Mouse (Mus musculus) heart, embryonic 14.5 days (tissue): ENCODE data around the gene Ugcg. TPM values are rescaled to one million over a fixed set of nuclear protein-coding genes. Genes with fewer than 3 reads are reported as not detected.

Experiments
- ATAC-seq: fragments of 200-750 bp; cut with Nextera tagmentation; 2 replicates; pipeline ENCODE4 v1.8.0; 2017; ENCODE audit warnings: low read depth, moderate TSS enrichment; ENCODE audit not compliant: insufficient number of reproducible peaks, insufficient read depth, low FRiP score
- H3K27ac ChIP-seq, 2 experiments: fragments of 200-500 bp in 1 of 2; fragments of 300-500 bp in 1 of 2; sonication (generic) in 1 of 2; replicated peaks in 1 of 2; 2 replicates each; pipeline ENCODE4 v1.5.1; 2012 to 2014; ENCODE audit warnings: low read depth in 2 of 2, low read length in 2 of 2, control low read depth in 1 of 2, mild to moderate bottlenecking in 1 of 2, mixed read lengths in 1 of 2; ENCODE audit not compliant: control insufficient read depth in 1 of 2, insufficient read depth in 1 of 2
- H3K27me3 ChIP-seq: fragments of 300-500 bp; sonication (generic); 2 replicates; pipeline ENCODE4 v1.6.1; 2014; ENCODE audit warnings: mild to moderate bottlenecking, low read length, control low read depth; ENCODE audit not compliant: control insufficient read depth, insufficient read depth
- H3K36me3 ChIP-seq: fragments of 300-500 bp; sonication (generic); 2 replicates; pipeline ENCODE4 v1.6.1; 2014; ENCODE audit warnings: mild to moderate bottlenecking, control low read depth, low read length, mixed read lengths; ENCODE audit not compliant: control insufficient read depth, insufficient read depth
- H3K4me1 ChIP-seq, 2 experiments: fragments of 200-500 bp in 1 of 2; fragments of 300-500 bp in 1 of 2; sonication (generic) in 1 of 2; 2 replicates each; pipeline ENCODE4 v1.6.1; 2012 to 2014; ENCODE audit warnings: low read length in 2 of 2, control low read depth in 1 of 2, mixed read lengths in 1 of 2; ENCODE audit not compliant: control insufficient read depth in 2 of 2, insufficient read depth in 2 of 2
- H3K4me2 ChIP-seq: fragments of 300-500 bp; sonication (generic); 2 replicates; pipeline ENCODE4 v1.6.1; 2014; ENCODE audit warnings: mild to moderate bottlenecking, low read length
- H3K4me3 ChIP-seq, 2 experiments: fragments of 200-500 bp in 1 of 2; fragments of 300-500 bp in 1 of 2; sonication (generic) in 1 of 2; 2 replicates each; pipeline ENCODE4 v1.5.1; 2012 to 2014; ENCODE audit warnings: low read length in 2 of 2, mild to moderate bottlenecking in 2 of 2, control low read depth in 1 of 2, low read depth in 1 of 2, moderate library complexity in 1 of 2; ENCODE audit not compliant: control insufficient read depth in 1 of 2, insufficient read depth in 1 of 2
- H3K9ac ChIP-seq: fragments of 300-500 bp; sonication (generic); 2 replicates; pipeline ENCODE4 v1.6.1; 2014; ENCODE audit warnings: mild to moderate bottlenecking, low read length
- H3K9me3 ChIP-seq: fragments of 300-500 bp; sonication (generic); 2 replicates; pipeline ENCODE4 v1.6.1; 2016; ENCODE audit warnings: low read length, control low read depth; ENCODE audit not compliant: control insufficient read depth
- WGBS: fragments of 180-500 bp; shearing (Covaris S2); extraction: QIAGEN DNeasy Blood & Tissue Kit; methylation state at CpG from one replicate; pipeline ENCODE4 v1.1.7; 2014; 5-methylcytosine and 5-hydroxymethylcytosine counted together
- polyA plus RNA-seq: library from polyadenylated mRNA; unstranded; fragments of >200 nt; fragmentation: Nextera tagmentation; extraction: Ambion mirVana; gene quantifications from 2 replicates; pipeline ENCODE4 v1.2.1, GENCODE M21; 2014

Ugcg gene
- polyA plus RNA-seq, 1 experiment from 2014 or later = 11.0 TPM

GRCm38 (mm10) chr4:59190650-59191424 lies 1.8 kb downstream of the Ugcg start:
- Histone ChIP-seq H3K4me3 (peak overlapping the region in 1 of 2 experiments; percentile 91; a peak in 2 of 4 replicates), H3K27me3 (no peaks in the 10 kb centered on the region), H3K9me3 (no peaks in the 10 kb centered on the region), H3K27ac (no peak overlapping the region), H3K9ac (no peak overlapping the region), H3K4me1 (peaks cover 0 to 10% of the 10 kb centered on the region in 2 experiments; a peak in 3 of 4 replicates), H3K4me2 (peak overlapping the region; percentile 86), H3K36me3 (no peaks in the 10 kb centered on the region)
- no peak for ATAC-seq
- WGBS = 44% methylated on average over 7 of the region's 7 CpGs

DNA sequence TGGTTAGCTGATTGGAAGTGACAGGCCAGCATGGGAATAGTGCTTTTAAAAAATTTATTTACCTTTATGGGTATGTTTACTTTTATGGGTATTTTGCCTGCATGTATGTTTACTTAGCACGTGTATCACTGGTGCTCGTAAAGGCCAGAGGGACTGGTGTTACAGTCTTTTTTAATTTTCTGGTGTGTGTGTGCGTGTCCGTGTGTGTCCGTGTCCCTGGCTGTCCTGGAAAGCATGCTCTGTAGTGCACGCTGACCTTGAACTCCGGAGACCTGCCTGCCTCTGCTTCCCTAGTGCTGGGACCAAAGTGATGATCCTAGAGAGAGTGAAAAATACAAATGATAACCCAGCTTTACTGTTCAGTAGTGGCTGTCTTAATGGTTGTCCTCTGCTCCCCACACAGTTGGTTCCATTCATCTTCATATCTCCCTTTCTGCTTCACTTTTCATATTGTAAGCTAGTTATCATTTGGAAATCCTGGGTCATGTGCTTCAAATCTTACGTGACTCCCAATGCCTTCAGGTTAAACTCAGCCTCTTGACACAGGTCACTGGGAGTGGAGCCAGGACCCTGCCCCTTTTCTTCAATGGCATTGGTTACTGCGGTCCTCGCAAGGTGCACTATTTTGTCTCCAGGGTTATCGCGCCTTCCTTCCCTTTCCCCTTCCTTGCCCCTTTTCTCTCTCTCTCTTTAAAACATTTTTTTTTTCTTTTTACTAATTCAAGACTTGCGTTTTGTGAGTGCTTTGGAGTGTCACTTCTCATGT lies 5.9 kb downstream of the Ugcg start:
- H3K4me2 ChIP-seq = no peak overlapping the region

DNA sequence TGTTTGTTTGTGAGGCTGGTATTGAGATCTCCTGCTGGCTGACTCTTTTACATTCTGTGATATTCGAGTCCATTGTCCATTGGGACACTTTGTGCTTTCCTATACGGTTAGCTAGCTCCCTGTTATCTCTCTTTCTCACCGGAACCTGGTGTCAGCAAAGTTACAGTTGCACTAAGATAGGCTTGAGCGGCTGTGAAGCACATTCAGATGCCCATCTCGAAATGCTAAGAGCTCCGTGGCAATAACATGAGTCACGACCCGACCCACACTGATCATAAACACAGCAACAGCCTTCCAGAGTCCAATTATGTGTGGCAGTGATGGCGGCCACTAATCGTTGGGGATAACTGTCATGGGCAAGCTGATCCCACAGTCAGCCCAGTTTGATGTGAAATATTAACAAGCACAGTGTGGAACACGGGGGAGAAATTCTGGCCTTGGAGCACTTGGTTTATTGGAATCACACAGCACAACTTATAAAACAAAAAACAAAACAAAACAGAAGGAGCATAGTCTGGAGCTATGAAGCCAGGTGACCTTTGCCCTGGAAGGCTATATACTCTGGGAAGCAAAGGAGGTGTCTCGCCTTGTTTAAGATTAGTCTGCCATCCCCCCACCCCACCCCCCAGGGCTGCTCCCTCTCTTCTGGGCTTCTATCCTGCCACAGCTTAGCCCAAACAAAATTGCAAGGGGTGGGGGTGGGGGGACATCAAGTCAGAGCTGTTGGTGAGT lies 7.5 kb downstream of the Ugcg start:
- no peak for ATAC-seq
- no peak overlapping the region for H3K27ac ChIP-seq
- H3K27me3 ChIP-seq = no peaks in the 10 kb centered on the region
- H3K9me3 ChIP-seq = no peaks in the 10 kb centered on the region
- H3K4me3 ChIP-seq = no peak overlapping the region; a peak in 1 of 4 replicates
- no peaks in the 10 kb centered on the region for H3K36me3 ChIP-seq
- 21% methylated on average over 12 of the region's 12 CpGs for WGBS
- no peak overlapping the region for H3K9ac ChIP-seq
- H3K4me1 ChIP-seq = peaks cover 20 to 42% of the 10 kb centered on the region in 2 experiments
- peak overlapping the region; percentile 36 for H3K4me2 ChIP-seq

More for the DNA sequence above, 5.9 kb downstream of the Ugcg start:
- WGBS = 87% methylated on average over 13 of the region's 13 CpGs
- H3K27ac ChIP-seq = no peak overlapping the region
- peaks cover 18 to 40% of the 10 kb centered on the region in 2 experiments for H3K4me1 ChIP-seq
- no peak for ATAC-seq
- H3K4me3 ChIP-seq = no peak overlapping the region
- H3K27me3 ChIP-seq = no peaks in the 10 kb centered on the region
- H3K9me3 ChIP-seq = no peaks in the 10 kb centered on the region
- no peak overlapping the region for H3K9ac ChIP-seq
- H3K36me3 ChIP-seq = no peaks in the 10 kb centered on the region

GRCm38 (mm10) chr4:59197078-59197424 lies 8.0 kb downstream of the Ugcg start:
- Histone ChIP-seq H3K27me3 (no peaks in the 10 kb centered on the region), H3K9ac (no peak overlapping the region), H3K27ac (no peak overlapping the region), H3K36me3 (no peaks in the 10 kb centered on the region), H3K4me3 (no peak overlapping the region), H3K4me1 (peaks cover 20 to 45% of the 10 kb centered on the region in 2 experiments), H3K4me2 (no peak overlapping the region), H3K9me3 (no peaks in the 10 kb centered on the region)
- WGBS = 46% methylated on average over 6 of the region's 6 CpGs
- ATAC-seq = no peak

DNA sequence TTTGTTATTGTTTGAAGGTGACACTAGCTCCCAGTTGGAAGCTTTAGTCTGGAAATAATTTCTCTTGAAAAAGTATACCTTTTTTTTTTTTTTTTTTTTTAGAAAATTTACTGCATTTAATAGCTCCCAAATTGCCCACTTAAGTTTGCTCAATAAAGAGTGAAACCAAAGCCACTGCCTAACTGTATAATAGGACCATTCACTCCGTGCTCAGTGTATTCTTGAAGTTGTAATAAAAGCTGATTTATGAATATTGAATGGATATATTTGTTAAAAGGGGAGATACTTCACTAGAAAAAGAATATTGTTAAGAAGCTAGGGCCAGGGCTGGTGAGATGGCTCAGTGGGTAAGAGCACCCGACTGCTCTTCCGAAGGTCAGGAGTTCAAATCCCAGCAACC lies 8.4 kb downstream of the Ugcg start:
- Histone ChIP-seq H3K9ac (no peak overlapping the region), H3K4me2 (no peak overlapping the region), H3K9me3 (no peaks in the 10 kb centered on the region), H3K27ac (no peak overlapping the region), H3K36me3 (no peaks in the 10 kb centered on the region), H3K4me3 (no peak overlapping the region), H3K27me3 (no peaks in the 10 kb centered on the region), H3K4me1 (peaks cover 20 to 50% of the 10 kb centered on the region in 2 experiments)
- 95% methylated on average over 3 of the region's 3 CpGs for WGBS
- ATAC-seq = no peak

DNA sequence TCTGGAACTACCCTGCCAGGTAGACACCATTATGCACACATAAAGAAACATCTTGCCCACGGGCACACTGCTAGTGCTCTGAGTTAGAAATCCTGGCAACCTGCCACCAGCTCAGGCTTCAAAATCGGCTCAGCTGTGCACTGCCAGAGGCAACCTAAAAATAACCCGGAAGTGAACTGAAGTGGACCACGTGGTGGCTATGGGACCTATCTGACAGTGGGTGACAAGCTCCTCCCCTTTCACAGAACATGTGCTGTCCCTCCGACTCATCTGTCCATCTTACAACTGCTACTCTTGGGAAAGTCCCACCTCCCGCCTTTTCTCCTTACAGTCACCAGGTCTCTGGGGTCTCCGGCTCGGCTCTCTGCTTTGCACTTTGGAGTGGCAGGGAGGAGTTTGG lies 10.3 kb downstream of the Ugcg start:
- Histone ChIP-seq H3K27me3 (no peaks in the 10 kb centered on the region), H3K27ac (peak overlapping the region in 1 of 2 experiments; percentile 52; a peak in 1 of 4 replicates), H3K4me1 (peaks cover 20 to 57% of the 10 kb centered on the region in 2 experiments), H3K4me2 (peak overlapping the region; percentile 52), H3K9me3 (no peaks in the 10 kb centered on the region), H3K4me3 (no peak overlapping the region), H3K9ac (no peak overlapping the region), H3K36me3 (no peaks in the 10 kb centered on the region)
- peak; percentile 75 for ATAC-seq
- WGBS = 15% methylated on average over 8 of the region's 8 CpGs

GRCm38 (mm10) chr4:59199805-59200204 lies 10.7 kb downstream of the Ugcg start:
- 49% methylated on average over 8 of the region's 8 CpGs for WGBS
- no peaks in the 10 kb centered on the region for H3K9me3 ChIP-seq
- H3K4me1 ChIP-seq = peaks cover 20 to 62% of the 10 kb centered on the region in 2 experiments
- no peak for ATAC-seq
- no peak overlapping the region for H3K4me3 ChIP-seq
- peak overlapping the region in 1 of 2 experiments; percentile 52; a peak in 1 of 4 replicates for H3K27ac ChIP-seq
- no peak overlapping the region for H3K9ac ChIP-seq
- peak overlapping the region; percentile 52 for H3K4me2 ChIP-seq
- no peaks in the 10 kb centered on the region for H3K27me3 ChIP-seq
- no peaks in the 10 kb centered on the region for H3K36me3 ChIP-seq
